Mouse (Mus musculus) urinary bladder, postnatal 25 days (tissue): Measurements from ENCODE around the gene 1600014C10Rik.
A peak's percentile ranks its signal among the peaks of the same experiment; 100 is the strongest.

ENCODE experiments used
- DNase-seq: peaks from one replicate; pipeline ENCODE4 v3.0.0; 2022; ENCODE audit warnings: low spot score

The 1600014C10Rik gene

DNA sequence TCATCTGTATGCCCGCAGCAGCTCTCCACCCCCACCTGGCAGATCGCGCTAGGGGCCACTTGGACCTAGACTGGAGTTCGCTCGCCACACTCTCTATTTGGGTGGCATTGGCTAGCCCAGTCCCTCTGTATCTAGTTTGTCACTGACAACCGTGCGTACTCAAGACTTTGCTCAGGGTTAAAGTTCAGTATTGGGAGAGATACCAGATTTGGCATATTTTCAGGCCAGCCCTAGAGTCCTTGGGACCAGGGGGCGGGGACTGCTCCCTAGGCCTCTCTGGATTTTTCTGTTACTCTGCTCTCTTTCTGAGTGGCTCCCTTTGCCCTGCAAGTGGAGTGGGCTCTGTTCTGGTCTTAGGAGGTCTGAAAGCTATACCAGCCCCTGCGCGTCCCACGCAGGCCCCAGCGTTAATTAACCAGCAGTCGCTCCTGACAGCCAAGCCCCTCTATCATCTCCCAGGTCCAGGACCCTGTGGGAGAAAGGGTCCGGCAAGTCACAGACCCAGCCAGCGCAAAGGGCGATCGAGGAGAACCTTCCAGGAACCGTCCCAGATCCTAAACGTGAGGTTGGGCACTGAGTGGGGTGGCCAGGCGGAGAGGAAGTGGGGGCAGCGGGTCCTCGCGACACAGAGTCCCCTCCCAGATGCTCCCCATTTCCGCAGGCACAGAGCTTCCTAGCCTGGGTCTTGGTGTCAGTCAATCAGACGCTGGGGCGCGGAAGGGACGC is at the start of gene 1600014C10Rik:
Gene 1600014C10Rik (plus strand): TSS at position 256 of the 726 bp plus-strand sequence.
- DNase-seq = no peak

DNA sequence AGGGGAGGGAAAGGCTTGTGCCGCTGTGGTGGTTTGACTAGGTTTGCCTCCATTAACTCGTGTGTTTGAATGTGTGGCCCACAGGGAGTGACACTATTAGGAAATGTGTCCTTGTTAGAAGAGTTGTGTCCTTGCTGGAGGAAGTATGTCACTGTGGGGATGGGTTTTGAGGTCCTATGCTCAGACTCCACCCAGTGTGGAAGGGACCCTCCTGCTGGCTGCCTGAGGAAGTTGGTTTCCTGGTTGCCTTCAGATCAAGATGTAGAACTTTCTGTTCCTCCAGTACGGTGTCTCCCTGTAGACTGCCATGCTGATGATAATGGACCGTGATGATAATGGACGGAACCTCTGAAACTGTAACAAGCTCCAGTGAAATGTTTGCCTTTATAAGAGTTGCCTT is 48.5 kb upstream of the 1600014C10Rik start:
- no peak for DNase-seq

DNA sequence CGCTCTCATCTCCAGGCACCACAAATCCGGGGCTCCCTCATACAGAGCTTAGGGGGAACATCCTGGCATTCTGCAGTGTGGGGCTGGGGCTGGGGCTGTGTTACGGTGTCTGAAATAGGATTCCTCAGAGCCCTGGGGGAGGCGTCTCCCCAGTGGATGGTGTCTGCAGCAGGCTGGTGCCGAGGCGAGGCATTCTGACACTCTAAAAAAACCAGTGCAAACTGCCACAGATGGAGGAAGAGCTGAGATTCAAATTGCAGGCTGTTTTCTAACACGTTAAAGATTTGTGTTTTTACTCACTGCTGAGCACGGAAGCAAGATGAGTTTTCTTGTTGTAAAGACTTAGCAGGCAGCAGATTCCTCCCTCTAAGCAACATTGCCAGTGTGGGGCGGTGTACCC is 42.7 kb upstream of the 1600014C10Rik start:
- no peak for DNase-seq

DNA sequence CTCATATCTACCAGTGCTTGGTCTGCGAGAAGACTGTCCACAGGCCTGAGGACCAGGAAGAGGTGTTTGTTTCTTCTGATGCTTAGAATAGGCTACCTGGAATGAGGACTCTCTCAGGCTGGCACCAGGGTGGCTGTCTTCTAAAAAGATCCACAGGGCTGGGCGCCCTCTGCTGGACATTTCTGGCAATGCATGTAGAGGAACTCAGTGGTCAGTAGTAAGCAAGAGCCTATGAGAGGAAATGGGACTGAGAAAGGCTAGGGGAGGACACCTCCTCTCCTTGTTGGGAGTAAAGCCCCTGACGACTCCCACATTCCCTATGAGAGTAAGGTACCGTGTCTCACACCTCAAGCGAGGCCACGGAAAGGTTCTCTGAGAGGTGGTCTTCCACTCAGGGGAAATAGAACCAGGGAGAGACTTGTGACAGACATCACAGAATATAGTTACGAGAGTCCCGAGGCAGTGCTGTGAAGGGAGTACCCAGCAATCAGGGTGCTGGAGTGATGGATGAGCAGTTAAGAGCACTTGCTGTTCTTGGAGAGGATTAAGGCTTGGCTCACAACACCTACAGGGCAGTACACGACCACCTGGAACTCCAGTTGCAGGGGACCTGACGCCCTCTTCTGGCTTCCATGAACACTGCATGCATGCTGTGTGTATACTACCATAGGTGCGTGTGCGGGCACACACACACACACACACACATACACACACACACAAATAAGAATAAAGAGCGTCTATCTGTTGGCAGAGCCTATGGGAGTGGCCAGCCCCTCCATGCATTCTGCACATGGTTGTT is 41.1 kb upstream of the 1600014C10Rik start:
- peak; percentile 87 for DNase-seq

DNA sequence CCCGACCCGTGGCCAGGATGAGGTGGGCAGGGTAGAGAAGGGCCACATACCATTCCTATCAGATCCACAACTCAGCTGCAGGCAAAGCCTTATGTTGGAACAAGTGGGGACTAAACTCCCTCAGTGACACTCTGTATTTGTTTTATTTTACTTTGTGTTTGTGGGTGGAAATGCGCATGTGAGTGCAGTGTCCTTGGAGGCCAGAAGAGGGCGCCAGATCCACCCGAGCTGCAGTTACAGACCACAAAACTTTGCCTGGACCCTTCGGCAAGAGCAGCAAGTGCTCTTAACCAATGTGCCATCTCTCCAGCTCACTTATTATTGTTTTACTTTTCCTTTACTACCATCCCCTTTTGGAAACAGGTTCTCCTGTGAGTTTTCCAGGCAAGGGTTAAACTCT is 35.5 kb upstream of the 1600014C10Rik start:
- DNase-seq = no peak

DNA sequence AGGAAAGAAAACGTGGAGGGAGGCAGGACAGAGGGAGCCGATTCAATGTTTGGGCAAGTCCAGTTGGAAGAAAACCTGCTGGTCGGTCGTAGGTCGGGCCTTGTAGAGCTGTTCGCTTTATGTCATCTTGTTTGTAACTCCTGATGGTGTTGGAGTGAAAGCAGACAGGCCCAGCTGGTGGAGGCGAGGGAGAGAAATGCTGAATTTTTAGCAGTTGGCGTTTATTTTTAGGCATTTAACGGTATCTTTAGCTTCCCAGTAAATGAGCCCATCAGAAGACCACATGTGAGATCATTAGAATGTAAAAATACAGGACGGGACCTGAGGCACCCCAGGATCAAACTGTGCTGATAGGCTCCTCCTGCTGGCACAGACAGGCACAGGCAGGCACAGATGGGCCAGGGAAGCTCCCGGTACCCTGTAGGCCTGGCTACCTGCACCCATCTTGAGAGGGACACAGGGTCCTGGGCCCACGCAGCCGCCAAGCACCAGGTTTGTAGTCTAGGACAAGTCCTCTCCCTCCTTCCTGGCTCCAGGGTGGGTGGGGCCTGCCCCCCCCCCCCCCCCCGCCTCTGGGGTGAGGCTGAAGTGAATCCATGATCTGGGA is 31.2 kb upstream of the 1600014C10Rik start:
- no peak for DNase-seq

DNA sequence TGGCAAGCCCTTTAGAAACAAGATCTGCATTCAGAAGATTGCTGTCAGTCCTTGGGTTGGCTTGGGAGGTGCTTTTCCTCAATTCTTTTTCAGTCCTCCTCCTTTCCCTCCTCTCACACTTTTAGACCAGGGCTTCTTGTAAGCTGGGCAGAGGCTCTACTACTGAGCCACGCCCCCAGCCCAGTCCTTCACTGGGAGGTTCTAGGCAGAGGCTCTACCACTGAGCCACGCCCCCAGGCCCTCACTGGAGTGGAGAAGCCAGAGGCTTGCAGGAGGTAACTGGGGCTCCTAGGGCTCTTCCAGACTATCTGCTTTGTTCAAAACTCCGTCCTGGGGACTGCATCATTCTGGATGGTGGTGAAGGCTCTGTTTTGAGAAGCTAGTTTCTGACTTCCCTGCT is 30.4 kb upstream of the 1600014C10Rik start:
- DNase-seq = no peak

DNA sequence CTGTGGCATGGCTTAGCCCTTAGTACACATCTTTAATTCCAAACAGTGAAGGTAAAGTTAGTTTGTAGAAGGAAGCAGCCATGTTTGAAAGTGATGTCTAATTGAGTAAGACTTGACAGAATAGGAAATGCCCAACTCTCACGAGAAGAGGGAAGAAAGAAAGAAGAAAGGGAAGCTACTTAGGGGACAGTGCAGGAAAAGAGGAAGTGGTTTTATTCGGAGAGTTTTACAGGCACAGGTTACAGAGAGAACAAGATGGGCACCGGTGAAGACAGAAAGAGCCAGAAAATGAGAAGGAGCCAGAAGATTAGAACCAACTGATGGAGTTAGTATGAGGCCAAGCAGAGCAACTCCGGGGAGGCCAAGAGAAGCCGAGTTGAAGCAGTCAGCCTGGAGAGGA is 27.2 kb upstream of the 1600014C10Rik start:
- no peak for DNase-seq

DNA sequence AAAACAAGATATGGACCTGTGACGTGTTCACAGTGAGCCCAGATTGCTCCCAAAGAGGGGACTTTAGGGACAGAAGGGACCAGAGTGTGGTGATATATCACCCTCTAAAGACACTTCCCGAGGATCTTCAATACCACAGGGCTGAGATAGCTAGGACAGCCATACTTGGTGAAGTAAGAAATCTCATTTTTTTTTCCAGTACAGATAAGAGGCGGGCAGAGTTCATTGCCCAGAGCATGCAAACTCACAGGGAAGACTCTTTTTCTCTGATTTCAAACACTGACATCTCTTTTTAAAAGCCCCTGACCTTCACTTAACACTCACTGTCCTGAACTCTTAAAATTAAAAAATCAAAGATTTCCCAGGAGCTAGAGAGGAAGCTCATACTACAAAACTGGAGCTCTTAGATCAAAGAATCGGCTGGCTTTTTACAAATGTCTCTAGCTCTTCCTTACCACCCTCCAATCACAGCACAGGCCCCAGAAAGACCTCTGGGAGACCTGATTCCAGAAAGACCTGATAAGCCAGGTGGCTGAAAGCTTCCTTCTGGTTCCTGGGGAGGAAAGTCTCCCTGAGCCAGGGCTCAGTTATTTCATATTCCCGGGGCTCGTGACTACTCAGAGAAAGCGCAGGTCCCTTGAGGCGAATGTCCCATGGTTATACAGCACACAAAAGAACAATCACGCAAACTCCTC is 24.1 kb upstream of the 1600014C10Rik start:
- DNase-seq = no peak

DNA sequence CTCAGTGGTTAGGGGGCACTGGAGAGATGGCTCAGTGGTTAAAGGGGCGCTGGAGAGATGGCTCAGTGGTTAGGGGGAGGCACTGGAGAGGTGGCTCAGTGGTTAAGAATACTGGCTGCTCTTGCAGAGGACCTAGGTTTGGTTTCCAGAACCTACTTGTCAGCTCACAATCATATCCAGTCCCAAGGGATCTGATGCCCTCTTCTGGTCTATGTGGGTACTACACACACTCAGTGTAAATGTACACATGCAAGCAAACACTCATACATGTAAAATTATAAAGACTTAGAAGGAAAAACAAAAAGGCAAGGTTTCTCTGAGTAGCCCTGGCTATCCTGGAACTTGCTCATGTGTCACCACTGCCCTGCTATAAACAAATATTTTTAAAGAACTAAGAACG is 21.6 kb upstream of the 1600014C10Rik start:
- DNase-seq = no peak

DNA sequence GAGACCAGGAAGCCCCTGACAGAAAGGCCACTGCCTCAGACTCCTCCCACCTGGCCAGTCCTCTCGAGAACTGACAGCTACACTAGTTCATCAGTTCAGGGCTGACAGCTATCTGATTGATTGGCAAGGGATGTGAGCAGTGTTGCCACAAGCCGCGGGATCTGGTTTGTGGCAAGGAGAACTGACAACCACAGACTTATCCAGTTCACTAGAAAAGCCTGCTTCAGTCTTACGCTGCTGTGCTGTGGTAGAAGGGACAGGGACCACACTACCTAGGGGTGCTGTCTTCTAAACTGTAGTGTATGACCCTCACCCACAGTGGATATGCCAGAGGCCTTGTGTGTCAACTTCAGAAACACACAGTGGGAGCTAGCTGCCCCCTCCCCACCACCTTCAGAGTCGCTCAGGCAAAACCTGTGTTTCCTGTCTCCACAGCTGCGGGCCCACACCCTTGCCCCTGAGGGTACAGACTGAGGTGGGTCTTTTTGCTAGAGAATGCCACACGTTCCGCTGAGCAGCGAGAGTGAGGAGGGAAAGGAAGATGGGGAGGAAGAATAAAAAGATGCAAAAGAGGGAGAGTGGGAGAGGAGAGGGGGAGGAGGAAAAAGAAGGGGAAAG is 19.5 kb upstream of the 1600014C10Rik start:
- no peak for DNase-seq

DNA sequence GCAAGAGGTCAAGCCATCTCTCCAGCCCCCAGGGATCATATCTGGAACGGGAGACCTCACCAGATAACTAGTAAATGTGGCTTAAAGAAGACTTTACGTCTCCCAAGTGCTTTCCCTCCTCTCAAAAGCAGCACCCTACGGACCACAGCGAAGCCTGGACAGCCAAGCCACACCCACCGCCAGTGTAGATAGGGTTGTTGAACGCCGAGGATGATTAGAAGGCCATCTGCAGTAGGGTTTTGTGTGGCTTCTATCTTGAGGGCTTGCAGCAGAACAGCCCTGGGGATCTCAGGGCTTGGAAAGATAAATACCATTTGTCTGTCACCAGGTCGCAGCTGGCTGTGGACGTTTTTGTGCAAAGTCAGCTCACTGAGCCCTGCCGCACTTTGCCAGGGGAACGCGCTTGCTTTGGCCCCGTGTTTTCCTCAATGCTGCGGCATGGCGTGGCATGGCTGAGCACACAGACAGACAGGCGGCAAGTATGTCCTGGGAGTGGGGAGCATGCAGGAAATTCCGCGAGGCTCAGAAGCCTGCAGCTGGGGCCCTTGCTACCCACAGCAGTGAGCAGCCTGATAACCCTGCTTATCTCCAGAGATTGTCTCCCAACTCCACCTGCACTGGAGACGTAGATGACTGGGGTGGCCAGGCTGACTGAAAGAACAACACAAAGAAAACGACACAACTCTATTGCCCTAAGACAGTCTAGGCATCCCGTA is 15.9 kb upstream of the 1600014C10Rik start:
- DNase-seq = no peak

DNA sequence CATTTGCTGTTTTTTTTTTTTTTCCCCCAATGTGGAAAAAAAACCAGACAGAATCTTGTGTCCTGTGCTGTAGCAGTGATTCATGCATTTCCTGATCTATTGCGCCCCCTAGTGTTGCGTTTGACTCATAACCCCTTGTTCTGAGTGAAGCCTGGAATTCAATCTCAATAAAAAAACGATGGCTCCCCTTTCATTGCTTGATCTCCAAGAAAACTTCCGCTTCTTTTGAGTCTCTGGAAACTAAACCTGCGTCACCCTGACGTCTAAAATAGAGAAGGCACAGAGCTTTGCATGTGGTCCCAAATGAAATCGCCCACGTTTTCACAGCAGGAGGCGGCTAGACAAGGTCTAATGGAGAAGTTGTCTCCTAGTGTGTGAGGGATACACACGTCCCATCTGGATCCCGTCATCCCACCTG is 15.3 kb upstream of the 1600014C10Rik start:
- peak; percentile 26 for DNase-seq

DNA sequence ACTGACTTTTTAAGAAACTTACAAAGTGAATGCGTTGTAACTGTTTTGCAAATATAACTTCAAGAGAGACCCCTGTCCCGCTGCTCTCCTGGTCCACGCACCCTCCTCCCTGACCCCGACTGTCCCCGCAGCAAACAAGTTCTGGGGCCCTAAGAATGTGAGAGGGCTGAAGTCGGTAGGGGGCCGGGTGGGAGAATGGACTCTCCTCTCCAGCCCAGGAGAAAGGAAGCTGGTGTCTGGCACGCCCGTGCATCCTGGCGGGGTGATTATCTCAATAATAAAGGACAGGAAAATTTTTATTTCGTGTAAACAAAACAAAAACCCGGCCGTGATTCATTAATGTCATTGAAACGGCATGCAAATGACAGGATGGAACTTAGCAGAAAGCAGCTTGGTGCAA is 9.1 kb upstream of the 1600014C10Rik start:
- no peak for DNase-seq

DNA sequence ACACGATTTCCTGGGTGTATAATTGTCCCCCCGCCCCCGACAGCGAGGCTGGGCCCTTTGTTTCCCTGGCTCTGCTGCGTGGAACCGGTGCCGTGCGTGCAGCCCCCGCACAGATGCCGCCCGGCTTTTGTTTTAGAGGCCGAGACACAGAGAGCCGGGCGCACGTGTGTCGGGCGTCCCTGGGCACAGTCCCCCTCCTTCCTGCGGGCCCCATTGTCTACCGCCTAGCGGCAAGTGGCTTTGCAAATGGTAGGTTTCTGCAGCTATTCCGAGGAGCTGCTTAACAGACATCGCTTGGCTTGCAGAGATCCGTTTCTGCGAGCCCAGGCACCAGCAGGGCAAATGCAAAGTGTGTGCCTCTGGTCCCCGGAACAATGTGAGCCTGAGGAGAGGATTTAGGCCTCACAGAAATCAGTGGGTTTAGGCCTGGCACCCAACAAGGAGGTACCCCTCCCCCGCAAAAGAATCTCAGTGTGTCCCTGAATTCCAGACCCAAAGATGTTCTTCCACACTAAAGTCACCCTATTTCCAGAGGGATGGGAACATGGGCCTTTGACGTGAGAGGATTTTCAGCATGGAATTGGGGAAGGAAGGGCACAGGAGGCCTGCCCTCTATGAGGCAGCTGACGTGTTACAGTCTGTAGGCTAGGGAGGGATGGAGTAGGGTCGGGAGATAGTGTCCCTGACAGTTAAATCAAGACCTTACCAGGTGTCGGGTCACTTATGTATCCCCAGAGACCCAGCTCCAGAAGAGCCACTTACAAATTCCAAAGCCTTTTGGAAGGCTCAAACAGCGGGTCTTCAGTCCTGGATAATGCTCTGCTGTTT is 8.5 kb upstream of the 1600014C10Rik start:
- DNase-seq = no peak

DNA sequence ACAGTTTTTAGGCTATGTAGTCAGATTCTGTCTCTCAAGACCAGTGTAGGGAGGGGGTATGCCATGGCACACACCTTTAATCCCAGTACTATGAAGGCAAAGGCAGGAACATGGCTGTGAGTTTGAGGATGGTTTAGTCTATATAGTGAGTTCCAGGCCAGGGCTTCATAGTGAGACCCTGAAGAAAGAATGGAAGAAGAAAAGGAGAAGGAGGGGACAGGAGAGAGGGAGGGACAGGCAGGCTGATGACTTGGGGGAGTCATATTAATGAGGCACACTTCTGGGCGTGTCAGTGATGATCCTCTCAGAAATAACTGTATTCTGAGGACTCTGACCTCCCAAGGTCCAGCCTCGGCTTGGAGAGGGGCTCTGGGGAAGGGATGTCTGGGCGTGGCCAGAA is 7.0 kb upstream of the 1600014C10Rik start:
- DNase-seq = no peak

DNA sequence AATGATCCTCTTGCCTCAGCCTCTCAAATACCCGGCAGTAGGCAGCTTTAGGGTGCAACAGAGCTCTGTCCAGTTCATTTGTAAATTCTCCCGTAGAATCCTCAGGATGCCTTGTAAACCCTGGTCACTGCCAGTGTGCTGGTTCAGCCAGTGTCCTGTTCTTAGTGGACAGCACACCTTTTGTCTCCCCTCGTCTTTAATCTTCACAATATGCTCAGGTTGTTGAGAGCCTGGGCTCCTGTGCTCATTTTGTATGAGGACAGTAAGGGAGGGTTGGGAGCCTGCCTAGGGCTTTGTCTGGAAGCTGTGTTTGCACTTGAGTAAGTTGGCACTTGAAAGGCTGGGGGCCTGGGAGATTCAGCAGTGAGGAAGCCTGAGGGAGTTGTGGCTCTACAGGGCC is 3.1 kb upstream of the 1600014C10Rik start:
- DNase-seq = no peak

DNA sequence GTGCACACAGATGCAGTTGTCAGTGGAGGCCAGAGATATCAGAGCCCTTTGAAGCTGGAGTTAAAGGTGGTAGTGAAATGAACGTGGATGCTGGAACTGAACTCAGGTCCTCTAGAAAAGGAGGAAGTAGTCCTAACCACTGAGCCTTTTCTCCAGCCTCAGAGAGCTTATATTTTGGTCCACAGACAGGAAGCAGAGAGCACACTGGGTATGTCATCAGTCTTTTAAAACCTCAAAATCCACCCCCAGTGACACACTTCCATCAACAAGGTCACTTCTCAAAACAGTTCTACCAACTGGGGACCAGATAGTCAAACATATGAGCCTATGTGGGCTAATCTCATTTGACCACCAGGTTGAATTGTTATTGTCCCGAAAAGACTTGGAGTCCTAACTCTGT is 1.7 kb upstream of the 1600014C10Rik start:
- no peak for DNase-seq

DNA sequence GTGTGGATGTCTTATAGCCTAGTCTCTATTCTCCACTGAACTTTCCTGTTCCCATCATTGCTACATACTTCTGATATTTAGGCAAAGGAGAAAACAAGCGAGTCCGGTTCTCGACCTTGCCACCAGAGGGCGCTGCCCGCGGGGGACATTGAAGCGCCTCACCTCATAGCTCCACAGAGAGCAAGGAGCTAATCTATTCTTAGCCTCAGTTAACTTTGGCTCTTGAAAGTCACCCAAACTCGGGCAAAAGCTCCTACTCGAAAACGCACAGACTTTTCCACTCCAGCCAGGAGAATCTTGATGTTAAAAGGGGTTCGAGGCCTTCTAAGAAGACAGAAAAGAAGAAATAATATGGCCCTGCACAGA is 438 bp upstream of the 1600014C10Rik start:
- peak; percentile 90 for DNase-seq

DNA sequence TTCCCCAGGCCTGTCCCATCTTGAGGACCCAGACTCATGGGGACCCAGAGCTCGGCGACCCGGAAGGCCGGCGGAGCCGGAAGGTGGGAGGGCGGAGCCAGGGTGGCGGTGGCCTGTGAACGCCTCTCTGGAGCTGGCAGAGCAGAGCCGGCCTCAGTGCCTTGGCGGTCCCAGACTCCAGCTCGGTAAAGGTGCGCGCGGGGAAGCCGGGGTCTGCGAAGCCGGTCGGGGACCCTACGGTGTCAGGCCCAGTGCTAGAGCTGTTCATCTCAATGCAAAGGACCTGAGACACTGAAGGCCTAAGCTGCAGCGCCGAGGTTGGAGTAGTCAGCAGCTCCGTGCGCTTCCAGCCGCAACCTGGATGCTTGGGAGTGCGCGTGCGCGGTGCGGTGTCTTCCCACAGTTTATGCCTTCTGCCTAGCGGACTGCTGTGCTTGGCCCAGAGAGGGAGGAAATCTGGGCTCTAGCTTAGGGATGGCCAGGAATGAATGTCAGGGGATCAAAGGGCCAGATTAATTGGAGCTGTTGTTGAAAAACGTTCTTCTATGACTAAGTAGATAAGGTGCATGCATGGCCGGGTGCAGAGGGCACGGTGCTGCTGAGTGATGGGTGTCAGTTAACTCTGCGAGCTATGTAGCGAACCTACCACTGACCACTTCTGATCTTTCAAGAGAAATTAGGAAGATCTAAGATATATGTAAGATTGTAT is 846 bp downstream of the 1600014C10Rik start:
- peak; percentile 74 for DNase-seq
